Mouse (Mus musculus) liver, postnatal 0 days (tissue): Measurements from ENCODE around the gene Btbd35f21. TPM values are rescaled to one million over a fixed set of nuclear protein-coding genes. Genes with fewer than 3 reads are reported as not detected.
"Not testable (repeated sequence)": the region's sequence is repeated elsewhere in the genome, so short reads cannot be mapped to it uniquely, and the experiment has no call there.

Source experiments
- ATAC-seq: fragments of 200-750 bp; cut with Nextera tagmentation; 2 replicates; pipeline ENCODE4 v1.8.0; 2017; ENCODE audit warnings: mild to moderate bottlenecking, moderate library complexity
- DNase-seq: peaks from one replicate; pipeline ENCODE4 v3.0.0-alpha.2; 2016
- H3K27ac ChIP-seq: fragments of 300-500 bp; sonication (generic); 2 replicates; pipeline ENCODE4 v1.5.1; 2014; ENCODE audit warnings: antibody characterized with exemption, moderate library complexity, mild to moderate bottlenecking, low read depth
- H3K27me3 ChIP-seq: fragments of 300-500 bp; sonication (generic); 2 replicates; pipeline ENCODE4 v1.6.1; 2014; ENCODE audit warnings: low read length, control low read depth, mixed read lengths; ENCODE audit not compliant: insufficient read depth
- H3K36me3 ChIP-seq: fragments of 300-500 bp; sonication (generic); replicated peaks from 2 replicates; pipeline ENCODE4 v1.6.1; 2014; ENCODE audit warnings: mild to moderate bottlenecking, control low read depth, low read length, moderate library complexity, mixed read lengths; ENCODE audit not compliant: insufficient read depth
- H3K4me1 ChIP-seq: fragments of 300-500 bp; sonication (generic); 2 replicates; pipeline ENCODE4 v1.6.1; 2014; ENCODE audit warnings: antibody characterized with exemption, mild to moderate bottlenecking, control low read depth; ENCODE audit not compliant: insufficient read depth
- H3K4me2 ChIP-seq: fragments of 300-500 bp; sonication (generic); 2 replicates; pipeline ENCODE4 v1.6.1; 2014; ENCODE audit warnings: low read depth, mild to moderate bottlenecking, low read length, moderate library complexity, mixed read lengths
- H3K4me3 ChIP-seq: fragments of 300-500 bp; sonication (generic); 2 replicates; pipeline ENCODE4 v1.5.1; 2014; ENCODE audit warnings: low read depth, low read length
- H3K9ac ChIP-seq: fragments of 300-500 bp; sonication (generic); replicated peaks from 2 replicates; pipeline ENCODE4 v1.6.1; 2014; ENCODE audit warnings: mild to moderate bottlenecking, moderate library complexity
- H3K9me3 ChIP-seq: fragments of 300-500 bp; sonication (generic); 2 replicates; pipeline ENCODE4 v1.6.1; 2016; ENCODE audit warnings: mild to moderate bottlenecking, control low read depth, low read length, mixed read lengths
- WGBS: fragments of 180-500 bp; shearing (Covaris S2); extraction: QIAGEN DNeasy Blood & Tissue Kit; methylation state at CpG from one replicate; pipeline ENCODE4 v1.1.7; 2014; ENCODE audit not compliant: insufficient replicate concordance; 5-methylcytosine and 5-hydroxymethylcytosine counted together
- polyA plus RNA-seq: library from polyadenylated mRNA; unstranded; fragments of >200 nt; fragmentation: Nextera tagmentation; extraction: Ambion mirVana; gene quantifications from 2 replicates; pipeline ENCODE4 v1.2.1, GENCODE M21; 2015

Gene Btbd35f21
- not detected in 2 replicates for polyA plus RNA-seq

DNA sequence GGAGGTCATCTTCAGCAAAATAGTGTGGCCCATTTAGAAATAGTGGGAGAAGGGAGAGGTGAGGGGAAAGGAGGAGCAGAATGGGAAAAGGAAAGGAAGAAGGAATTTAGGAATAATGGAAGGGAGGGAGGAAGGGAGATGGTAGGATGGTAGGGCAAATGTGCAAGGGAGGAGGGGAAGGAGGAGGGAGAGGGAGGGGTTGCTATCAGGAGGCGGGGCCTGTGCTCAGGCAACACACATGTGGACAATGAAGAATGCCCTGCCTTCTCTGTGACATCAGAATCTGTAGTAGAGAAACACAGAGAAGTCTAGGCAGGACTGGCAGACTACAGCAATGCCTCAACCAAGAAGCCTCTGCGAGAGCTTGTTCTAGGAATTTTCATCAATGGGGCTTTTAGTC is at the start of gene Btbd35f21:
Gene Btbd35f21, plus strand, starts transcription at position 301 of the 400 bp plus-strand sequence.
- H3K4me1 ChIP-seq, DNase-seq, H3K36me3 ChIP-seq, H3K4me3 ChIP-seq, ATAC-seq, H3K9ac ChIP-seq, H3K9me3 ChIP-seq, H3K4me2 ChIP-seq, H3K27ac ChIP-seq, H3K27me3 ChIP-seq: not testable (repeated sequence)
- no CpG with 5 or more reads among the region's 2 CpGs for WGBS

Other genes starting within 250 kb of the Btbd35f21 start
- gene Btbd35f1, start 166.1 kb upstream of the Btbd35f21 start, polyA plus RNA-seq: not detected in 2 replicates
- gene Gm5926, start 75.4 kb upstream of the Btbd35f21 start, polyA plus RNA-seq: not detected in 2 replicates
- not detected in 2 replicates for gene Btbd35f30, start 168.5 kb downstream of the Btbd35f21 start, polyA plus RNA-seq
- gene Gm21789, start 215.7 kb downstream of the Btbd35f21 start, polyA plus RNA-seq: not detected in 2 replicates
- gene Btbd35f5, start 247.8 kb downstream of the Btbd35f21 start, polyA plus RNA-seq: not detected in 2 replicates